Mouse (Mus musculus) forebrain, embryonic 15.5 days (tissue): Measurements from ENCODE around the gene Gm14744. TPM values are rescaled to one million over a fixed set of nuclear protein-coding genes. Genes with fewer than 3 reads are reported as not detected.
"Not testable (repeated sequence)": the region's sequence is repeated elsewhere in the genome, so short reads cannot be mapped to it uniquely, and the experiment has no call there.

Source experiments
- ATAC-seq: fragments of 200-750 bp; cut with Nextera tagmentation; replicated peaks from 2 replicates; pipeline ENCODE4 v1.8.0; 2017; ENCODE audit warnings: mild to moderate bottlenecking, moderate TSS enrichment, moderate library complexity
- H3K27ac ChIP-seq: fragments of 300-500 bp; sonication (generic); replicated peaks from 2 replicates; pipeline ENCODE4 v1.5.1; 2015; ENCODE audit warnings: mild to moderate bottlenecking, inconsistent platforms
- H3K27me3 ChIP-seq: fragments of 300-500 bp; sonication (generic); 2 replicates; pipeline ENCODE4 v1.6.1; 2015; ENCODE audit warnings: inconsistent platforms
- H3K36me3 ChIP-seq: fragments of 300-500 bp; sonication (generic); 2 replicates; pipeline ENCODE4 v1.6.1; 2015; ENCODE audit warnings: mild to moderate bottlenecking, inconsistent platforms
- H3K4me1 ChIP-seq: fragments of 300-500 bp; sonication (generic); 2 replicates; pipeline ENCODE4 v1.6.1; 2015; ENCODE audit warnings: inconsistent platforms
- H3K4me2 ChIP-seq: fragments of 300-500 bp; sonication (generic); replicated peaks from 2 replicates; pipeline ENCODE4 v1.6.1; 2015; ENCODE audit warnings: mild to moderate bottlenecking, inconsistent platforms
- H3K4me3 ChIP-seq: fragments of 300-500 bp; sonication (generic); 2 replicates; pipeline ENCODE4 v1.5.1; 2015; ENCODE audit warnings: mild to moderate bottlenecking, inconsistent platforms
- H3K9ac ChIP-seq: fragments of 300-500 bp; sonication (generic); replicated peaks from 2 replicates; pipeline ENCODE4 v1.6.1; 2015; ENCODE audit warnings: mild to moderate bottlenecking, inconsistent platforms
- H3K9me3 ChIP-seq: fragments of 300-500 bp; sonication (generic); 2 replicates; pipeline ENCODE4 v1.6.1; 2016; ENCODE audit warnings: inconsistent platforms
- WGBS: fragments of 180-500 bp; shearing (Covaris S2); methylation state at CpG from one replicate; pipeline ENCODE4 v1.1.7; 2015; ENCODE audit warnings: mixed read lengths; 5-methylcytosine and 5-hydroxymethylcytosine counted together
- polyA plus RNA-seq: library from polyadenylated mRNA; unstranded; fragments of >200 nt; fragmentation: Nextera tagmentation; extraction: Ambion mirVana; gene quantifications from 2 replicates; pipeline ENCODE4 v1.2.1, GENCODE M21; 2015

Gm14744 gene
- polyA plus RNA-seq = not detected in 2 replicates

GRCm38 (mm10) chrX:77864458-77864857 lies at the start of gene Gm14744:
Gm14744 (plus strand) TSS chrX:77864758.
- H3K36me3 ChIP-seq, H3K9ac ChIP-seq, H3K4me2 ChIP-seq, H3K27me3 ChIP-seq, H3K9me3 ChIP-seq, H3K4me1 ChIP-seq, ATAC-seq, H3K27ac ChIP-seq, H3K4me3 ChIP-seq: not testable (repeated sequence)
- WGBS = 93% methylated on average over 2 of the region's 2 CpGs

- Histone ChIP-seq H3K4me1 (no peaks in the 10 kb centered on the region), H3K36me3 (no peaks in the 10 kb centered on the region), H3K4me3 (no peak within 1 kb of the TSS), H3K9me3 (no peaks in the 10 kb centered on the region), H3K27me3 (no peaks in the 10 kb centered on the region), H3K4me2 (no peak within 1 kb of the TSS), H3K27ac (no peak within 1 kb of the TSS), H3K9ac (no peak within 1 kb of the TSS)
- ATAC-seq = no peak
- WGBS = 77% methylated on average over 1 of the region's 1 CpGs
Observed at GRCm38 (mm10) chrX:77853523-77853922, 11.0 kb upstream of the Gm14744 start, which contains the start of gene Pbsn. Pbsn (minus strand) TSS chrX:77853623.

GRCm38 (mm10) chrX:77880033-77880432 lies 15.5 kb downstream of the Gm14744 start:
- H3K4me3 ChIP-seq, H3K9ac ChIP-seq, H3K4me2 ChIP-seq, H3K27ac ChIP-seq, H3K9me3 ChIP-seq, H3K36me3 ChIP-seq, H3K4me1 ChIP-seq, ATAC-seq, H3K27me3 ChIP-seq: not testable (repeated sequence)
- 58% methylated on average over 2 of the region's 4 CpGs for WGBS

Other genes starting within 250 kb of the Gm14744 start
- 36.0 and 36.2 TPM in 2 replicates for gene Prkx, start 68.5 kb upstream of the Gm14744 start, polyA plus RNA-seq
- not detected in 2 replicates for gene Pbsn, start 11.1 kb upstream of the Gm14744 start, polyA plus RNA-seq
- gene 5430402E10Rik, start 60.3 kb downstream of the Gm14744 start, polyA plus RNA-seq = not detected in 2 replicates
- gene Obp1a, start 226.6 kb downstream of the Gm14744 start, polyA plus RNA-seq = not detected in 2 replicates